Mouse (Mus musculus) hindbrain, embryonic 15.5 days (tissue): ENCODE results near the gene Hmg20b. TPM values are rescaled to one million over a fixed set of nuclear protein-coding genes. Genes with fewer than 3 reads are reported as not detected.

Experiments used
- ATAC-seq: fragments of 200-750 bp; cut with Nextera tagmentation; 2 replicates; pipeline ENCODE4 v1.8.0; 2017; ENCODE audit warnings: low read depth, moderate number of reproducible peaks, moderate TSS enrichment; ENCODE audit not compliant: low FRiP score
- H3K27ac ChIP-seq: fragments of 300-500 bp; sonication (generic); replicated peaks from 2 replicates; pipeline ENCODE4 v1.5.1; 2015; ENCODE audit warnings: mild to moderate bottlenecking, inconsistent platforms
- H3K27me3 ChIP-seq: fragments of 300-500 bp; sonication (generic); 2 replicates; pipeline ENCODE4 v1.6.1; 2015; ENCODE audit warnings: control low read depth, inconsistent platforms
- H3K36me3 ChIP-seq: fragments of 300-500 bp; sonication (generic); 2 replicates; pipeline ENCODE4 v1.6.1; 2015; ENCODE audit warnings: control low read depth, inconsistent platforms
- H3K4me1 ChIP-seq: fragments of 300-500 bp; sonication (generic); replicated peaks from 2 replicates; pipeline ENCODE4 v1.6.1; 2015; ENCODE audit warnings: control low read depth, inconsistent platforms
- H3K4me2 ChIP-seq: fragments of 300-500 bp; sonication (generic); 2 replicates; pipeline ENCODE4 v1.6.1; 2015; ENCODE audit warnings: moderate library complexity, mild to moderate bottlenecking, inconsistent platforms
- H3K4me3 ChIP-seq: fragments of 300-500 bp; sonication (generic); 2 replicates; pipeline ENCODE4 v1.5.1; 2015; ENCODE audit warnings: mild to moderate bottlenecking, inconsistent platforms
- H3K9ac ChIP-seq: fragments of 300-500 bp; sonication (generic); 2 replicates; pipeline ENCODE4 v1.6.1; 2015; ENCODE audit warnings: inconsistent platforms
- H3K9me3 ChIP-seq: fragments of 300-500 bp; sonication (generic); 2 replicates; pipeline ENCODE4 v1.6.1; 2016; ENCODE audit warnings: control low read depth, inconsistent platforms
- WGBS: fragments of 180-500 bp; shearing (Covaris S2); methylation state at CpG from one replicate; pipeline ENCODE4 v1.1.7; 2015; 5-methylcytosine and 5-hydroxymethylcytosine counted together
- polyA plus RNA-seq: library from polyadenylated mRNA; unstranded; fragments of >200 nt; fragmentation: Nextera tagmentation; extraction: Ambion mirVana; gene quantifications from 2 replicates; pipeline ENCODE4 v1.2.1, GENCODE M21; 2015

Hmg20b gene
- polyA plus RNA-seq, 1 experiment from 2014 or later: 39.9 TPM

DNA sequence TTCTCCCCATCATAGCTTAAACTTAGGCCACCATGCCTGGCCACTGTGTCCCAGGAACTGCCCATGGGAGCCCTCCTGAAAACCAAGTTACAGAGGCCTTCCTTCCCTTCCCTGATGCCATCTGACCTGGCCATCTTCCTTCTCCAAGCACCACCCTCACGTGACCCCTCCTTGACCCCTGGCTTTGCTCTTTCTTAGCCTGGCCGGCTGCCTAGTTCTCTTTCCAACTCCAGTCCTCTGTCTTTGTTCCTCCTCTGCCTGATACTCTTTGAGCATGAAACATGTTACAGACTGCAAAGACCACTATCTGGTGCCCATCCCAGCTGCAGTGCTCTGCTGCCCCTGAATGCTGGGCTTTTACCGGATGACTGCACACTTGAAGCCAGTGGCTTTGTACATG lies 39.1 kb upstream of the Hmg20b start:
- H3K27ac ChIP-seq: peak overlapping the region; percentile 37; the same call in 1 of the 2 replicates
- H3K4me3 ChIP-seq: no peak overlapping the region
- no peaks in the 10 kb centered on the region for H3K27me3 ChIP-seq
- WGBS: 38% methylated on average over 3 of the region's 3 CpGs
- H3K9me3 ChIP-seq: no peaks in the 10 kb centered on the region
- peaks cover 30% of the 10 kb centered on the region for H3K36me3 ChIP-seq
- no peak for ATAC-seq
- peaks cover 39% of the 10 kb centered on the region for H3K4me1 ChIP-seq
- H3K9ac ChIP-seq: no peak overlapping the region
- no peak overlapping the region for H3K4me2 ChIP-seq

DNA sequence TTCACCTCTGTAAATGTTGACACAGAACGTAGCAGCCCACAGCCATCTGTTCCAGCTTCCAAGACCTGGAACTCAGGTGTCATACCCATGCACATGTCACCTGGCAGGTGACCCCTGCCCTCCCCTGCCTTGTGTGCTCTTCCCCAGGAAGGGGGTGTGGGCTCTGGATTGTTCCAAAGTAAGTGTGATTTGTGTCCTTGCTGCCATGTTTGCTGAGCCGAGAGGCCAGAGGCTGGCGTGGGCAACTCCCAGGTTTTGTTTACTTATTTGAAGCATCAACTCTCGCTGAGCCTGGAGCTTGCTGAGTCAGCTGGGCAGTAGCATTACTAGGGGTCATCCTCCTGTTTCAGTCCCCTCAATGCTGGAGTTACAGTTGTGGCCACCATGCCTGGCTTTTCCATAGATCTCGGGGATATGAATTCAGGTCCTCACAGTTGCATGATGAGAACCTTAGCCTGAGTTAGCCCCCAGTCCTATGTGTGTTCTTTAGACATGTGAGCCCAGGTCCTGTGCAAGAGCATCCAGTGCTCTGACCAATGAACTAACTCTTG lies 38.3 kb upstream of the Hmg20b start, which contains the start of gene Gm48552:
Gm48552 (plus strand) TSS at position 501 of the 551 bp plus-strand sequence.
- 82% methylated on average over 5 of the region's 5 CpGs for WGBS
- Histone ChIP-seq H3K9ac (no peak within 1 kb of the TSS), H3K27ac (peak within 1 kb of the TSS; percentile 37; the same call in 1 of the 2 replicates)

GRCm38 (mm10) chr10:81387716-81388115 lies 37.4 kb upstream of the Hmg20b start:
- no peaks in the 10 kb centered on the region for H3K9me3 ChIP-seq
- no peaks in the 10 kb centered on the region for H3K27me3 ChIP-seq
- H3K4me3 ChIP-seq: no peak overlapping the region
- no peak overlapping the region for H3K27ac ChIP-seq
- peaks cover 30% of the 10 kb centered on the region for H3K36me3 ChIP-seq
- no peak overlapping the region for H3K9ac ChIP-seq
- H3K4me1 ChIP-seq: peaks cover 29% of the 10 kb centered on the region
- 95% methylated on average over 20 of the region's 20 CpGs for WGBS
- H3K4me2 ChIP-seq: no peak overlapping the region
- no peak for ATAC-seq

More for the DNA sequence above, 38.3 kb upstream of the Hmg20b start, which contains the start of gene Gm48552:
- ATAC-seq: no peak
- H3K27me3 ChIP-seq: no peaks in the 10 kb centered on the region
- H3K36me3 ChIP-seq: peaks cover 30% of the 10 kb centered on the region
- H3K4me1 ChIP-seq: peaks cover 36% of the 10 kb centered on the region
- no peaks in the 10 kb centered on the region for H3K9me3 ChIP-seq
- no peak within 1 kb of the TSS for H3K4me2 ChIP-seq
- H3K4me3 ChIP-seq: no peak within 1 kb of the TSS

- no peaks in the 10 kb centered on the region for H3K9me3 ChIP-seq
- no peak for ATAC-seq
- no peaks in the 10 kb centered on the region for H3K27me3 ChIP-seq
- H3K9ac ChIP-seq: 0 out of 2 replicates have a peak overlapping the region, but pooled peaks have one; percentile 66
- WGBS: 80% methylated on average over 22 of the region's 22 CpGs
- peak overlapping the region; percentile 87 for H3K4me2 ChIP-seq
- no peak overlapping the region for H3K27ac ChIP-seq
- peaks cover 29% of the 10 kb centered on the region for H3K4me1 ChIP-seq
- H3K4me3 ChIP-seq: peak overlapping the region; percentile 84
- H3K36me3 ChIP-seq: peaks cover 30% of the 10 kb centered on the region
Observed at GRCm38 (mm10) chr10:81385603-81386306, 35.5 kb upstream of the Hmg20b start.

GRCm38 (mm10) chr10:81384605-81384982 lies 34.3 kb upstream of the Hmg20b start:
- peak; percentile 28 for ATAC-seq
- Histone ChIP-seq H3K4me2 (peak overlapping the region; percentile 87), H3K36me3 (peaks cover 30% of the 10 kb centered on the region), H3K27ac (peak overlapping the region; percentile 86), H3K4me1 (peaks cover 20% of the 10 kb centered on the region), H3K9me3 (no peaks in the 10 kb centered on the region), H3K4me3 (peak overlapping the region; percentile 84), H3K27me3 (no peaks in the 10 kb centered on the region), H3K9ac (peak overlapping the region; percentile 66)
- WGBS: under 1% methylated on average over 19 of the region's 19 CpGs

- Histone ChIP-seq H3K4me3 (peak within 1 kb of the TSS; percentile 84), H3K36me3 (peaks cover 30% of the 10 kb centered on the region), H3K9me3 (no peaks in the 10 kb centered on the region), H3K27me3 (no peaks in the 10 kb centered on the region), H3K4me1 (peaks cover 21% of the 10 kb centered on the region), H3K4me2 (peak within 1 kb of the TSS; percentile 87), H3K27ac (peak within 1 kb of the TSS; percentile 86), H3K9ac (peak within 1 kb of the TSS; percentile 66)
- ATAC-seq: peak; percentile 93
- WGBS: 8% methylated on average over 54 of the region's 54 CpGs
Observed at GRCm38 (mm10) chr10:81383802-81384604, 33.7 kb upstream of the Hmg20b start, which contains the start of the genes Dohh and Gm48551. Gene Dohh, plus strand, starts transcription at chr10:81384428. Gene Gm48551, plus strand, starts transcription at chr10:81384466.

- H3K9me3 ChIP-seq: no peaks in the 10 kb centered on the region
- H3K4me3 ChIP-seq: no peak overlapping the region
- H3K4me2 ChIP-seq: no peak overlapping the region
- no peak for ATAC-seq
- no peak overlapping the region for H3K9ac ChIP-seq
- H3K4me1 ChIP-seq: peaks cover 29% of the 10 kb centered on the region
- peaks cover 13% of the 10 kb centered on the region for H3K36me3 ChIP-seq
- 91% methylated on average over 5 of the region's 5 CpGs for WGBS
- H3K27ac ChIP-seq: no peak overlapping the region
- no peaks in the 10 kb centered on the region for H3K27me3 ChIP-seq
Observed at GRCm38 (mm10) chr10:81382039-81382438, 31.8 kb upstream of the Hmg20b start.

- no peaks in the 10 kb centered on the region for H3K36me3 ChIP-seq
- 94% methylated on average over 6 of the region's 6 CpGs for WGBS
- no peak overlapping the region for H3K9ac ChIP-seq
- no peaks in the 10 kb centered on the region for H3K27me3 ChIP-seq
- H3K27ac ChIP-seq: no peak overlapping the region
- H3K4me1 ChIP-seq: peaks cover 29% of the 10 kb centered on the region
- no peaks in the 10 kb centered on the region for H3K9me3 ChIP-seq
- no peak overlapping the region for H3K4me2 ChIP-seq
- no peak for ATAC-seq
- no peak overlapping the region for H3K4me3 ChIP-seq
Observed at GRCm38 (mm10) chr10:81379809-81380378, 29.6 kb upstream of the Hmg20b start.

GRCm38 (mm10) chr10:81379183-81379553 lies 28.9 kb upstream of the Hmg20b start:
- H3K4me3 ChIP-seq: peak overlapping the region; percentile 70
- peak overlapping the region; percentile 71 for H3K27ac ChIP-seq
- H3K27me3 ChIP-seq: no peaks in the 10 kb centered on the region
- H3K9ac ChIP-seq: peak overlapping the region; percentile 37
- ATAC-seq: no peak
- H3K4me1 ChIP-seq: peaks cover 26% of the 10 kb centered on the region
- H3K36me3 ChIP-seq: 0 out of 2 replicates have a peak, but pooled peaks cover 3% of the 10 kb centered on the region
- WGBS: 61% methylated on average over 3 of the region's 3 CpGs
- H3K4me2 ChIP-seq: peak overlapping the region; percentile 58
- H3K9me3 ChIP-seq: no peaks in the 10 kb centered on the region

GRCm38 (mm10) chr10:81378553-81379182 lies 28.4 kb upstream of the Hmg20b start:
- Histone ChIP-seq H3K4me1 (peaks cover 26% of the 10 kb centered on the region), H3K9ac (peak overlapping the region; percentile 37), H3K36me3 (peaks cover 8% of the 10 kb centered on the region; the same call in 1 of the 2 replicates), H3K4me3 (peak overlapping the region; percentile 70), H3K27ac (peak overlapping the region; percentile 85), H3K4me2 (peak overlapping the region; percentile 58), H3K9me3 (no peaks in the 10 kb centered on the region), H3K27me3 (no peaks in the 10 kb centered on the region)
- WGBS: under 1% methylated on average over 42 of the region's 46 CpGs
- ATAC-seq: peak; percentile 97
